Mouse (Mus musculus) kidney, postnatal 36 days (tissue): ENCODE data around the gene Sytl1.

ENCODE experiments used
- DNase-seq, 2 experiments: peaks; one replicate each; pipeline ENCODE4 v3.0.0; 2021 to 2022; ENCODE audit warnings: mixed read lengths in 2 of 2

Gene Sytl1

DNA sequence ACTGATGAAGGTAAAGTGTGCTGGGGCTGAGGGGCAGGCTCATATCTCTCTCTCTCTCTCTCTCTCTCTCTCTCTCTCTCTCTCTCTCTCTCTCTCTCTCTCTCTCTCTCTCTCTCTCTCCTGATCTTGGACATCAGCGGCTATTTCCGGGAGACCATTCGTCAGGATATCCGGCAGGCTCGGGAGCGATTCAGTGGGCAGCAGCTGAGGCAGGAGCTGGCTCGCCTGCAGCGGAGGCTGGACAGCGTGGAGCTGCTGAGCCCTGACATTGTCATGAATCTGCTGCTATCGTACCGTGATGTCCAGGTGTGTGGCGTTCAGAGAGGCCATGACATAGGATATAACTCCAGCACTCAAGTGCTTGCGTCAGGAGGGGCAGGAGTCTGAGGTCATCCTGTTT lies 19.4 kb downstream of the Sytl1 start:
- peak; percentile 41 to 43 for DNase-seq

DNA sequence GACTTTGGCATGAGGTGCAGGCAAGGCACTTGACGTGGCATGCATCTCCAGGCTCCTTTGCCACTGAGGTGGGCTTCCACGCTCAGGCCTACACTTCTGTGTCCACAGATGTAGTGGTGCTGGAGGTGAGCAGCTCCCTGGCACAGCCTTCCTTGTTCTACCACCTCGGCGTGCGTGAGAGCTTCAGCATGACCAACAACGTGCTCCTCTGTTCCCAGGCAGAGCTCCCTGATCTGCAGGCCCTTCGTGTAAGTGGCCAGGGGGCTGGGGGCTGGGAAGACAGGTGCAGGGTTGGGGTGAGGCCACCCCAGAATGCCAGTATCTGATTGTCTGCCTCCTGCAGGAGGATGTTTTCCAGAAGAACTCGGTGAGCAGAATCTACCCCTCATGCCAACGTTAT lies 20.2 kb downstream of the Sytl1 start:
- DNase-seq: no peak

DNA sequence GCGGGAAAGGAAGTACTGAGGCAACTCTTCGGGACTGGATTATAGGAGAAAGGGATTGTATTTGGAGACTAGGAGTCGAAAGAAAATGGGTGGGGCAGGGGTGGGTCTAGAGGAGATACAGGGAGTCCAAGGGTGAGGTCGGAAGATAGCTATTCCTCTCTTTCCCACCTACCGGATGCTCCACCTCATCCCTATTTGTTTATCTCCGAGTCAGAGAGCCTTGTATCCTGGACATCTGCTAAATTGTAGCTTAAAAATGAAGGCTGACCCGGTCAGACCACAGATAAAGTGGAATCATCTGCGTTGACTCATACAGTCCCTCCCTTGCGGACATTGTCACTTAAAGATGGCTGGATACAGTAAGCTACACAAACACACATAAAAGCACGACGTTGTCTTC lies 21.0 kb downstream of the Sytl1 start:
- peak in 1 of 2 experiments; percentile 69 for DNase-seq

DNA sequence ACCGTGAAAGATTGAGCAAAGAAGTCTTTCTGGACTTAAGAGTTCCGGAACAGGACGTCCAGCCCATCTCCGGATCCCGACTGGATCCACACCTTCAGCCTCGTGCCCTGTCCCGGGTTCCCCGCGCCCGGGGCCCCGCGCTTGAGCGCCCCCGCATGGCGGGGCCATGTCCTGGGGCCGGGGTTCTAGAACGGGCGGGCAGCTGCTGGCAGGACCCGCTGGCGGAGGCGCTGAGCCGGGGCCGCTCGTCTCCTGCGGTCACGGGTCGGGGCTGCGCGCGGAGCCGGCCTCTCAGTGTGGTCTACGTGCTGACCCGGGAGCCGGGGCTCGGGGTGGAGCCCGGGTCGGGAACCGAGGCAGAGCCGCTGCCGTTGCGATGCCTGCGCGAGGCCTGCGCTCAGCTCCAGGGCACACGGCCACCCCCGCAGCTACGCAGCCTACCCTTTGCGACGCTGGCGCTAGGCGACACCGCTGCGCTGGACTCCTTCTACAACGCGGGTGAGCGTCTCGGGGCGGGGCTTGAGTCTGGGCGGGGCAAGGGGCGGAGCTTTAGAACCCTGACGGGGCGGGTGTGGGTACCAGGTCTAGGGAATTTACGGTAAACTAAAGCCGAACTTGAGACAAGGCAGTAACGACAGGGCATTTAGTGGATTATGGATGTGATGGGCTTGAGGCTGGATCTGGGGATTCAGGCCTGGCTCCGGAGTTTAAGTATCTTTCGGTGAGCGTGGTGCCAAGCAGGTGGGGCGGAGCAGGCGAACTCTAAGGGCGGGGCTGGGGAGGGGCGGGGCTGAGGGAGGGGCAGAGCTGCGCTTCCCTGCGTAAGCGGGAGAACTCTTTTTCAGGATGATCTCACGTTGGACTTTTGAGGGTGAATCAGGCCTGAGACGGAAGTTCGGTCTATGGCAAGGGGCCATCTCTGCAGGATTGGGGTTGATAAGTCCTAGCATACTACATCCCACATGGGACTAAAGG lies 21.7 kb downstream of the Sytl1 start:
- DNase-seq: peak; percentile 90 to 94

DNA sequence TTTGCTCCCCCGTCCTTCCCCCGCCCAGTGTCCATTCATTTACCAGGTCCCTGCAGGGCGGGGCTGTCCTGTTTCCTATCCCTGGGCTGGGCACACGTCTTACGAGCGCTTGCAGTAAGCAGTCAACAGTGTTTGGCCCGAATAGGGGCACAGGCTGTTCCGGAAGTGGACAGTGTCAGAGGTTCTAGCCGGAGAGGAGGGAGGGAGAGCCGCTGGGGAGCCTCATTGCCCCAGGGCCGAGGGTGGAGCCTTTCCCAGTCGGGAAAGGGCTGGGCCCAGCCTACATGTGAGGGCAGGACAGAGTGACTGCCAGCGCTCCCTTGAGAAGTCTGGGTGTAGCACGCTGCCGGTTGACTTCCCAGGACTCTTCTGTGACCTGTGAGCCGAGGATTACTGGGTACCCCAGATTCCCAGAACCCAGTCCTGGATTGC lies 22.4 kb downstream of the Sytl1 start, which contains the start of gene Map3k6:
Map3k6 (plus strand) TSS at position 329 of the 432 bp plus-strand sequence.
- DNase-seq: peak; percentile 83 to 95

DNA sequence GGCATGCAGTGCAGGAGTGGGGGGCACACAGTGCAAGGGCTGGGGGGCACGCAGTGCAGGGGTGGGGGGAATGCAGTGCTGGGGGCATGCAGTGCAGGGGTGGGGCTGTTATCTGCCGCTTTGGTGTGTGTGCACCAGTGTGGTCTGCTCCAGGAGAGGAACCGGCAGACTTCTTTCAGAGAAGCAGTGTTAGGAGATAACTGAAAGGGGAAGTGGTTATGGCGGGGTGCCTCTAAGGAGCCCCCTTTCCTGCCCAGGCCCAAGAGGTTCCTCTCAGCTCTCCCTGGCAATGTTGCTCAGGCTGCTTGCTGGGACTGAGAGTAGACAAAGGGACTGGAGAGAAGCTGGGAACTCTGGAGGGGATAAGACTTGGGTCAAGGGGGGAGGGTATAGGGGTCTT lies 25.0 kb downstream of the Sytl1 start:
- DNase-seq: no peak

DNA sequence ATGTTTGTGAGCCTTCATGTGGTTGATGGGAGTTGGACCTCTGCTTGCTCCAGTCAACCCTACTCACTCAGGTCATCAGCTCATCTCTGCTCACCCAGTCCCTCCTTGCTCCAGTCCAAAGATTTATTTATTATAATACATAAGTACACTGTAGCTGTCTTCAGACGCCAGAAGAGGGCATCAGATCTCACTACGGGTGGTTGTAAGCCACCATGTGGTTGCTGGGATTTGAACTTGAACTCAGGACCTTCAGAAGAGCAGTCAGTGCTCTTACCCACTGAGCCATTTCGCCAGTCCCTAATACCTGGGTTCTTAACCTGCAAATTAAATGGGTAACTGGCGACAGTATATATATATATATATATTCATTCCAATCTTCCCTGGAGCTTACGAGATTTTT lies 27.5 kb downstream of the Sytl1 start:
- DNase-seq: no peak

DNA sequence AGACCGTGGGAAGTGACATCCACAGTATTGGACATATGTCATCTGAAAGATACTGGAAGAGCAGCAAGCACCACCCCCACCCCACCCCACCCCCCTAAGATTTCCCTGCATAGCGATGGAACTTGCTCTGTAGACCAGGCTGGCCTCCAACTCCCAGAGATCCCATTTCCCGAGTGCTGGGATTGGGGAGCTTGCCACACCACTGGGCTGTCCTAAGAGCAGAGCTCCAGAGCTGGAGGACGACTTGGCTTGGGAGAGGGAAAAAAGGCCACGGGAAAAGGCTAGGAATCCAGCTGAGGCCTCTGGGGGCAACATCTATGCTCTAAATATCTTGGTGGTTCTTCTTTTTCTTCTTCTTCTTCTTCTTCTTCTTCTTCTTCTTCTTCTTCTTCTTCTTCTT lies 28.1 kb downstream of the Sytl1 start:
- no peak for DNase-seq

DNA sequence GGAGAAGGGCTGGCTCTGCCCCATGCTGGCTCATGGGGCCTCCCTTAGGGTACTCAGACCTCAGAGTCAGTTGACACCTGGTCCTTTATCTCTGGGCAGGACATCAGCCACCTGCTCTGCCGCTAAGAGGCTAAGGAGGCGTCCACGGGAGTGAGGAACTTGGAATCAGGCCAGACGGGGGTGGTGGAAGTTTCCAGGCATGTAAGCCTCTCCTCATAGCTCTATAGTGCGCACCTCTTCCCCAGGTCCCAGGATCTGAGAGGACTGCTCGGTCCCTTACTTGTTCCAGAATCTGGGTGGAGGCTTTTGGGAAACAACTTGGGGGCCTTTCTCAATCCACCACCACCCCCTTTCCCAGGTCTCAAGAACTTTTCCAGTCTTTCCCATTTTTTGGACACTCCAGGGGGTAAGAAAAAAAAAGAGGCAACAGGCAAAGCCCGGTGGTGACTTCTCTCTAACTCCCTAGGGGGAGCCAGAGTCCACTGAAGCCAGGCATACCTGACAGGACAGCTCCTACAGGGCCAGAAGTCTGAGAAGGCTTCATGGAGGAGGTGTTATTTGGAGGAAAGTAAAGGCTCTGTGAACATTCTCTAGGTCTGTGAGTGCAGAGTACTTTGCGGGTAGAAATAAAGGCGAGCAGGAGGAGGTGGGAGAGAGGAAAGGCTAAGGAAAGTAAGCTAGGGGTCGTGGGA lies 29.5 kb downstream of the Sytl1 start:
- DNase-seq: peak; percentile 72 to 76

DNA sequence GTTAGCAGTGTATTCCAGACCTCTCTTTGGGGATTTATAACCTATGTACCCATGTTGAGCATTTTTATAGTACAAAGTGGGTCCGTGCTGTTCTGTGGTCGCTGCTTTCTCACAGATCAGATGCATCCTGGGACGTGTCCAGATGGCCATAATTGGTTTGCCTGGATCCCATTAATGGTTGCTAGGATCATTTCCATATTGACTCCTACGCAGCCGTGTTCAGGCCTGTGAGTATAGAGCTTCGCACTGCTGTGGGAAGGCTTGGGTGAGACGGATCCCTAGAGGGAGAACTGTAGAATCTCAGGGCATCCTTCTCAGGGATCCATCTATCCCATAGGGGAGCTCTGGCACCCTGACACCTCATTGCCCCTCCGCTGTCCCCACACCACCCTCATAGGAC lies 33.3 kb downstream of the Sytl1 start:
- no peak for DNase-seq

DNA sequence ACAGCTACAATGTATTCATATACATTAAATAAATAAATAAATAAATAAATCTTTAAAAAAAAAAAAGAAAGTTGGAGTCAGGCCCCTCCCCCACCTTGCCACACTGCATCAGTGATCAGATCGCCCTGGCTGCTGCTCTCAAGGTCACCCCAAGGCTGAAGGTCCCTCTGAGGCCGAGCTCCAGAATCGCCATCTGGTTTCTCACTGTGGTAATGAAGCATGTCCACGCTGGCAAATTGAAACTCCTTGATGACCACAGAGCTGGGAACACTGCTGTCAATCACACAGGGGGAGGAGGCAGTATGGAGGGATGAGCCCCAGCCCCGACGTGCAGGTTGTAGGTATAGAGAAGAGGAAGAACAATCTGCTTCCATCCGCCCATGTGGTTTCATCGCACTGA lies 35.3 kb downstream of the Sytl1 start:
- peak in 1 of 2 experiments; percentile 25 for DNase-seq

DNA sequence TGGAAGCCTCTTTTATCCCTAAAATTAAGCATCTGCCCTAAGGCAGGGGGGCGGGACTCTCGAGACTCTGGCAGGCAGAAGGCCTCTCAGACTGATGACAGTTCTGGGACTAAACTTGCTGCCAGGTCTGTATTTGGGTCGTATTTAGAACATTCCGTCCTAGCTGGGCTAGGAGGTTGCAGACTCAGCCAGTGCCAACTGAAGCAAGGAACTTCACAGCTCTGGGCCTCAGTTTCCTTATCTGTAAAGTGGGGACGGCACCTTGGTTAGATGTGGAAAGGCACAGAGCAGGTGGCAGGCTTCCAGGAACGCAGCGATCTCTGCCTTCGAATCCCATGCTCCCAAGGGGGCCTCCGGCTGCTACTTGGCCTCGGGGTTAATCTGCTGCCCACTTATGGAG lies 36.8 kb downstream of the Sytl1 start:
- DNase-seq: no peak

DNA sequence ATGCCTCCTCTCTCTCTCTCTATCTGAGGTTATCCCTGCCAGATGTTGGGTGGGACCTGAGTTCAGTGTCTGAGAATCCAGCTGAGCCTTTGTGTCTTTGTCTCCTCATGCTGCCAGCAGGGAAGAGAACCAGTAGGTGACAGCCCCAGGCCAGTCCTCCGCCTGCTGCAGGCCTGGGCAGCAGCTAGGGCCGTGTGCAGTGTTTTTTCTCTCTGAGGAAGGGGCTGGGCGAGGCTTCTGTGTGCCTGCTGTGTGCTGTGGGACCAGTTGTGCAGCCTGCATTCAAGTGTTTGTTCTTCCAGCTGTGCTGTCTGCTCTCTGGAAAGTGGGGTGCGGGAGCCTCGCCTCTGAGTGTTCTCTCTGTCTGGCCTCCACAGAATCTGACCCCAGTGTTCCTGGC lies 39.0 kb downstream of the Sytl1 start:
- no peak for DNase-seq

DNA sequence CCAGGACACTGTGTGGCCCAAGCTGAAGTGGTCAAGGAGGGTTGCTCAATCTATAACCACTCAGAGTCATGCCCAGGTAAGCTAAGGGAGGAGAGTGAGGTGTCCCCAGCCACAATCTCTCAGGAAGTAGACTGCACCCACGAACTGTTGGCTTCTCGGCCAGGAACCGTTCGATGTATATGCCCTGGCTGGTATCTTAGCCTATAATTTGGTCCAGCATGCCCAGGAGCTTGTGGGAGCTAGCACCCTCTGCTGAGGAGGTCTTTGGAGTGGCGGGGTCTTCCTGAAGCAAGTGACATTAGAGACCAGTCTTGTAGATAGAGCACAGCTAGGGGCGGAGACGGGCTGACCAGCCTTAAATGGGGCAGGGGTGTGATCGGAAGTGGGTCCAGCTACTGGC lies 41.2 kb downstream of the Sytl1 start:
- no peak for DNase-seq

DNA sequence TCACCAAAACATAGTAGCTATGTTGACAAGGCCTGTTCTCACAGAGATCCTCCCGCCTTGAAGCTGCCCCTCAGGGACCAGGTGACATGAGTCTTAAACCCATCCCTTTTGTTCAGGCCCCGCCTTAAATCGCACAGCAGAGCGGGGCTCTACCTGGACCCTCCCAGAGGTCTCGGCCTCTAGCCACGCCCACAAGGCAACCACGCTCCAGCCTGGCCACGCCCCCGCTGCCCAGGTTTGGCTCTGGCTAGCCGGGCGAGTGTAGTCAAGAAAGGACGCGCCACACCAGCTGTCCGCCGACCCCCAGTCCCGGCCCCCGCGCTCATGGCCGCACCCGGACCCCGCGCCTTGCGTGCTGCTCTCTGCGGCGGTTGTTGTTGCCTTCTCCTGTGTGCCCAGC lies 42.3 kb downstream of the Sytl1 start:
- peak; percentile 71 to 89 for DNase-seq

DNA sequence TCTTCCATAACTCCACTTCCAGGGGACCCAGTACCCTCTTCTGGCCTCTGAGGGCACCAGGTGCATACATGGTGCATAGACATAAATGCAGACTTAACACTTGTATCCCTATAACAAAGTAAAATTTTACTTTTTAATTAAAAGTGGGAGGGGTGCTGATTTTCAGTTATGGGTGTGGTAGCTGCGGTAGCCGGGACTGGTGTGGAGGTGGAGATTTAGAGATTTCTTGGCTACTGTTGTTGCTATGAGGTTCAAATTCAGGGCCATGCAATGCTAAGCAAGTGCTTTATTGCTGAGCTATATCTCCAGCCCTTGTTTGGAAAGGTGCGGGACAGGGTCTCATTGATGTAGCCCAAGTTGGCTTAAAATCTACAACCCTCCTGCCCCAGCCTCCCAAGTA lies 44.2 kb downstream of the Sytl1 start:
- DNase-seq: no peak

DNA sequence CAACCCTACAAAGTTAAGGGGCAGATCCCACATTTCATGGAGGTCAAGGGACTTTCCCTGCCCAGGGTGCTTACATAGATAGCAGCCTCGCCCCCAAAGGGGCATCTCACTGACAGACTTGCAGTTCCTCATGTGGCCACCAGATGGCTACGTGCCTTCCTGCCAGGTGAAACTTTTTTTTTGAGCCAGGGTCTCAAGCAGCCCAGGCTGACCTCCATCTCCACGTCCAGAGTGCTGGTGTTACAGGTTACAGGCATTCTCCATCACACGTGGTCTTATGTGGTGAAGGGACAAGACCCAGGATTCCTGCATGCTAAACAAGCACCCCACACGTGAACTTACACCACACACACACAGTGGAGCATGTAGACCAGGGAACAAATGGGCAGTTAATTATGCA lies 45.3 kb downstream of the Sytl1 start:
- peak; percentile 58 to 86 for DNase-seq

DNA sequence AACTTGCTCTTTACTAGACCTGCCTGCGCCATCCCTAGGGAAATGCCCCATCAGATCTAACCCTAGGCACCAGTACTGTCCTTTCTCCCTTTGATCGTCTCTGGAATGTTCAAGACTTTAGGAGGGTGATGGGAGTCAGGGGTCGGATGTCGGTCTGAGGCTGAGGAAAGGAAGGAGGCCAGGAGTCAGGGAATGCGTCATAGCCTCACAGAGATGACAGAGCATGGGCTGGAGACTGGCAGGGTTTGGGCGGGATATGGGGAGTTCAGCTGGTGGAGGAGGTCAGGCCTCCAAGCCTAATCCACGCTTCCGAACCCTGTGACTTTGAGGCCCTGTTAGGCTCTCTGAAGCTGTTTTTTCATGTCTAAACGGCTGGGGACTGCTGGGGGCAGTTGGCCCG lies 49.3 kb downstream of the Sytl1 start:
- no peak for DNase-seq

DNA sequence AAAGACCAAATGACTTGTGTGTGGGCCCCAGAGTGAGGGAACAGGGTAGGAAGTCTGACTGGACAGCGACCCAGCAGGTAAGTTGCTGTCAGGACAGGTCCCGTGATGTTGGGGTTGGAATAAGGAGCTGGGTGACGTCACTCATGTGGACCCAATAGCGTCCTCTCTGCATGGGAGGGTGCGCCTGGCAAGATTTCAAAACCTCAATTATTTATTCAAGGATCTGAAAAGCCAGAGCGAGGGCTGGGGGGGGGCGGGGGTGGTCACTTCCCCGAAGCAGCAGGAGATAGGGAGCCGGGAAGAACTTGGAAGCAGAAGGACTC lies 49.7 kb downstream of the Sytl1 start:
- peak; percentile 41 to 49 for DNase-seq

DNA sequence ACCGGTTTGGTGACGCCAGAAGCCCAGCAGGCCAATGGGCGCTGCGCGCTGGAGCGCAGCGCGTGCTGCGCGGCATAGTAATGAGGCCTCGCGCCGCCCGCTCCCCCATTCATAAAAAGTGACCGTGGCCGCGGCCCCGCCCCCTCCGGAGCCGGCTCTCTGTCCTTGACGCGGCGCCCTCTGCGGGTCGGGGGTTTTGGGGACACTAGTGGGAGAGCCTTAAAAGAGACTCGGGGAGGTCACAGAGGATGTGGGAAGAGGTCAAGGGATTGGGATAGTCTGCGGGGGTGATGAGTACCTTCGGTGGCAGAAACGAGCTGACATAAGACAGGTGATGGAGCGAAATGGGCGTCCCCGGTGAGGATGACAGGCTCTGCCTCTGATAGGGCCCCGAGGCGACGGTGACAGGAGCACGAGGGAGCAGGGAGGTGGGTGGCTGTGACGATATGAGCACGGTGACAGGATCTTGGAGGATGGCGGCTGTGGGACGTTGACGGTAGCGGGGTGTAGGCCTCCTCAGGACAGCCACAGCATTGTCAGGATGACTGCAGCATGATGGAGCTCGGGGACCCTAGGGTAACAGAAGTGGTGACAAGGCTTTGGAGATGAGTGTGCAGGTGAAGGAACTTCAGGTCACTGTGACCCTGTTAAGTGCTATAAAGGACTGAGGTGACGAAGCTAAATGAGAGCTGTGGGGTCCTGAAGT lies 50.2 kb downstream of the Sytl1 start:
- peak; percentile 81 to 91 for DNase-seq

DNA sequence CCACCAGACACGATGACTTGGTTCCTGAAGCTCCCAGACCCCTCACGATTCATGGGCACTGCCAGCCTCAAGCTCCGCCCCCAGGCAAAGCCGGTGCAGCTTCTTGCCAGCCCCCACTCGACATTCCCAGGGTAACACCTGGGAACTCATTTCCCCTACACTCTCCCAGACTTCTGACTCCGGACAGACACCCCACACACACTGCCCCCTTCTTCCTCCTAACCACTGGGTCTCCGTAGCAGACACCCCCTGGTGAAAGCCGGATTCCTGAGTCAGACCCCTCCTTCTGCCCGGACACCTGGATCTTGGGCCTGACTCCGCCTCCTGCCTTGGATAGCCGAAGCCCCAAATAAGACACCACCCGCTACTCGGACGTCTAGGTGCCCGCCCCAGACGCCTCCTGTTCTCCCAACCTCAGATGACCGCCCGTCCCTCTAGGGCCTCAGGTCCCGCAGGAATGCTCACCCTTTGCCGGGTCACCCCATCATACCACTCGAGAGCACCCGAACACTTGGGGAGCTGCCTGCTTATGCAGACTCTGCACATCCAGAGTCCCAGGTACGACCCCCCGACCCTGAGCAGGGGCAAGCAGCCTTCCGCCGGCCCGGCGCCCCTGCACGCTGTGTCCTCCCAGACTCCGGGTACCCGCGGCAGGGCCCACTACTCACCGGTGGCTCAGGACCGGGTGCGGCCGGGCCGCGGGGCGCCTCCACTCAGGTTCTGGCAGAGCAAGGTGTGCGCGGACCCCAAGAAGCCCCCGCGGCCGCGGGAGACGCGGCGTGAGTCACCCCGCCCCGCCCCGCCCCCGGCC lies 51.0 kb downstream of the Sytl1 start, which contains the start of the genes Cd164l2 and Gpr3:
Cd164l2 (plus strand) TSS at position 381 of the 811 bp plus-strand sequence.
Gpr3 (minus strand) TSS at position 786 of the 811 bp plus-strand sequence.
- peak in 1 of 2 experiments; percentile 33 for DNase-seq

DNA sequence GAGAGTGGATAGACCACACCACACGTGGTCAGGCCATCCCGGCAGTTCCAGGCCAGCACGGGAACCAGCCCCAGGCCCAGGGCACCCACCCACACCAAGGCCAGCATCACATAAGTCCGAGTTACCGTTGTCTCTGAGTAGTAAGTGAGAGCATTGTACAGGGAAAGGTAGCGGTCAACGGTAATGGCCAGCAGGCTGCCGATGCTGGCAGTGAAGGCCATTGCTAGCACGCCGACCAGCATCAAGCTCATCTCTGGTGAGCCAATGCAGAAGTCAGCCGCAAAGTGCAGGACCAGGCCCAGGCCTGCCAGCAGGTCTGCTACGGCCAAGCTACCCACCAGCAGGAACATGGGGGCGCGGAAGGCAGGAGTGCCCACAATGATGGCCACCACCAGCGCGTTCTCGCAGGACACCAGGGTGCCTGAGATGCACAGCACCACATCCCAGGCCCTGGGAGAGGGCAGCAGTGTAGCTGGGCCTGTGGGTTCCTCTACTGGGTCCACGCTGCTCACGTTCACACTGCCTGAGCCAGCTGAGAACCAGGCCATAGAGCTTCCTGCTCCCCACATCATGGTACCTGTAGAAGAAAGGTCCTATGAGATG lies 52.0 kb downstream of the Sytl1 start:
- DNase-seq: no peak
